Mouse (Mus musculus): ENCODE measurements around the gene Parm1. TPM values are rescaled to one million over a fixed set of nuclear protein-coding genes. Genes with fewer than 3 reads are reported as not detected.

Gene Parm1
- polyA plus RNA-seq, 1 experiment from 2014 or later: 0.31 TPM

- Histone ChIP-seq H3K9ac (replicated peaks) (no peak overlapping the region), H3K4me3 (ENCODE audit: low read depth, low read length) (no peak overlapping the region), H3K27ac (ENCODE audit: low read depth) (no peak overlapping the region), H3K4me2 (ENCODE audit: low read depth, low read length) (no peak overlapping the region), H3K36me3 (replicated peaks; ENCODE audit: insufficient read depth, low read length) (no peaks in the 10 kb centered on the region), H3K4me1 (ENCODE audit: insufficient read depth) (no peaks in the 10 kb centered on the region), H3K9me3 (ENCODE audit: low read length) (no peaks in the 10 kb centered on the region), H3K27me3 (ENCODE audit: insufficient read depth, low read length) (no peaks in the 10 kb centered on the region)
- 54% methylated on average over 7 of the region's 7 CpGs for WGBS (ENCODE audit: insufficient replicate concordance)
- ATAC-seq (no peak), DNase-seq (no peak)
- no peak for TF ChIP-seq CTCF (IDR thresholded peaks at IDR 0.05; ENCODE audit: low read depth)
- no peak for TF ChIP-seq EP300 (IDR thresholded peaks at IDR 0.05; ENCODE audit: low read depth)
These were observed 45.1 kb downstream of the Parm1 start for GRCm38 (mm10) chr5:91562486-91562885.

- DNase-seq (no peak), ATAC-seq (no peak)
- H3K27ac ChIP-seq (ENCODE audit: low read depth): no peak overlapping the region
- no peaks in the 10 kb centered on the region for H3K36me3 ChIP-seq (replicated peaks; ENCODE audit: insufficient read depth, low read length)
- no peaks in the 10 kb centered on the region for H3K4me1 ChIP-seq (ENCODE audit: insufficient read depth)
- H3K9ac ChIP-seq (replicated peaks): no peak overlapping the region
- no peaks in the 10 kb centered on the region for H3K9me3 ChIP-seq (ENCODE audit: low read length)
- H3K4me3 ChIP-seq (ENCODE audit: low read depth, low read length): no peak overlapping the region
- no peaks in the 10 kb centered on the region for H3K27me3 ChIP-seq (ENCODE audit: insufficient read depth, low read length)
- WGBS (ENCODE audit: insufficient replicate concordance): 76% methylated on average over 3 of the region's 3 CpGs
- TF ChIP-seq EP300 (IDR thresholded peaks at IDR 0.05; ENCODE audit: low read depth) (no peak), CTCF (IDR thresholded peaks at IDR 0.05; ENCODE audit: low read depth) (no peak)
- no peak overlapping the region for H3K4me2 ChIP-seq (ENCODE audit: low read depth, low read length)
These were observed 46.6 kb downstream of the Parm1 start for GRCm38 (mm10) chr5:91564054-91564453.

- Histone ChIP-seq H3K27me3 (ENCODE audit: insufficient read depth, low read length) (no peaks in the 10 kb centered on the region), H3K4me3 (ENCODE audit: low read depth, low read length) (no peak overlapping the region), H3K36me3 (replicated peaks; ENCODE audit: insufficient read depth, low read length) (no peaks in the 10 kb centered on the region), H3K9me3 (ENCODE audit: low read length) (no peaks in the 10 kb centered on the region), H3K9ac (replicated peaks) (no peak overlapping the region), H3K4me1 (ENCODE audit: insufficient read depth) (no peaks in the 10 kb centered on the region), H3K4me2 (ENCODE audit: low read depth, low read length) (no peak overlapping the region), H3K27ac (ENCODE audit: low read depth) (no peak overlapping the region)
- ATAC-seq: no peak
- no peak for DNase-seq
- 91% methylated on average over 3 of the region's 3 CpGs for WGBS (ENCODE audit: insufficient replicate concordance)
- no peak for TF ChIP-seq CTCF (IDR thresholded peaks at IDR 0.05; ENCODE audit: low read depth)
- TF ChIP-seq EP300 (IDR thresholded peaks at IDR 0.05; ENCODE audit: low read depth): no peak
These were observed 48.0 kb downstream of the Parm1 start for GRCm38 (mm10) chr5:91565458-91565857.

- 60% methylated on average over 3 of the region's 3 CpGs for WGBS (ENCODE audit: insufficient replicate concordance)
- no peak for DNase-seq
- Histone ChIP-seq H3K27ac (ENCODE audit: low read depth) (no peak overlapping the region), H3K27me3 (ENCODE audit: insufficient read depth, low read length) (no peaks in the 10 kb centered on the region), H3K36me3 (replicated peaks; ENCODE audit: insufficient read depth, low read length) (no peaks in the 10 kb centered on the region), H3K4me3 (ENCODE audit: low read depth, low read length) (no peak overlapping the region), H3K9me3 (ENCODE audit: low read length) (no peaks in the 10 kb centered on the region), H3K4me2 (ENCODE audit: low read depth, low read length) (no peak overlapping the region), H3K9ac (replicated peaks) (no peak overlapping the region), H3K4me1 (ENCODE audit: insufficient read depth) (no peaks in the 10 kb centered on the region)
- no peak for ATAC-seq
- no peak for TF ChIP-seq EP300 (IDR thresholded peaks at IDR 0.05; ENCODE audit: low read depth)
- TF ChIP-seq CTCF (IDR thresholded peaks at IDR 0.05; ENCODE audit: low read depth): no peak
These were observed 49.2 kb downstream of the Parm1 start for GRCm38 (mm10) chr5:91566591-91566990.

GRCm38 (mm10) chr5:91574211-91574610 is 56.8 kb downstream of the Parm1 start:
- H3K27ac ChIP-seq (ENCODE audit: low read depth): no peak overlapping the region
- TF ChIP-seq CTCF (IDR thresholded peaks at IDR 0.05; ENCODE audit: low read depth): no peak
- TF ChIP-seq EP300 (IDR thresholded peaks at IDR 0.05; ENCODE audit: low read depth): no peak
- WGBS (ENCODE audit: insufficient replicate concordance): 88% methylated on average over 2 of the region's 2 CpGs
- H3K4me1 ChIP-seq (ENCODE audit: insufficient read depth): no peaks in the 10 kb centered on the region
- no peak overlapping the region for H3K4me3 ChIP-seq (ENCODE audit: low read depth, low read length)
- no peak overlapping the region for H3K4me2 ChIP-seq (ENCODE audit: low read depth, low read length)
- no peak for DNase-seq
- no peak for ATAC-seq
- H3K9me3 ChIP-seq (ENCODE audit: low read length): no peaks in the 10 kb centered on the region
- no peaks in the 10 kb centered on the region for H3K27me3 ChIP-seq (ENCODE audit: insufficient read depth, low read length)
- no peak overlapping the region for H3K9ac ChIP-seq (replicated peaks)
- no peaks in the 10 kb centered on the region for H3K36me3 ChIP-seq (replicated peaks; ENCODE audit: insufficient read depth, low read length)

GRCm38 (mm10) chr5:91578924-91579323 is 61.5 kb downstream of the Parm1 start:
- WGBS (ENCODE audit: insufficient replicate concordance): 76% methylated on average over 7 of the region's 7 CpGs
- Histone ChIP-seq H3K4me1 (ENCODE audit: insufficient read depth) (no peaks in the 10 kb centered on the region), H3K9ac (replicated peaks) (no peak overlapping the region), H3K27me3 (ENCODE audit: insufficient read depth, low read length) (no peaks in the 10 kb centered on the region), H3K4me2 (ENCODE audit: low read depth, low read length) (no peak overlapping the region), H3K36me3 (replicated peaks; ENCODE audit: insufficient read depth, low read length) (no peaks in the 10 kb centered on the region), H3K27ac (ENCODE audit: low read depth) (no peak overlapping the region), H3K4me3 (ENCODE audit: low read depth, low read length) (no peak overlapping the region), H3K9me3 (ENCODE audit: low read length) (no peaks in the 10 kb centered on the region)
- ATAC-seq (no peak), DNase-seq (no peak)
- no peak for TF ChIP-seq EP300 (IDR thresholded peaks at IDR 0.05; ENCODE audit: low read depth)
- no peak for TF ChIP-seq CTCF (IDR thresholded peaks at IDR 0.05; ENCODE audit: low read depth)

GRCm38 (mm10) chr5:91581799-91582198 is 64.4 kb downstream of the Parm1 start:
- Histone ChIP-seq H3K4me1 (ENCODE audit: insufficient read depth) (no peaks in the 10 kb centered on the region), H3K4me3 (ENCODE audit: low read depth, low read length) (no peak overlapping the region), H3K4me2 (ENCODE audit: low read depth, low read length) (no peak overlapping the region), H3K9me3 (ENCODE audit: low read length) (no peaks in the 10 kb centered on the region), H3K9ac (replicated peaks) (no peak overlapping the region), H3K36me3 (replicated peaks; ENCODE audit: insufficient read depth, low read length) (no peaks in the 10 kb centered on the region), H3K27me3 (ENCODE audit: insufficient read depth, low read length) (no peaks in the 10 kb centered on the region), H3K27ac (ENCODE audit: low read depth) (no peak overlapping the region)
- no peak for DNase-seq
- ATAC-seq: no peak
- WGBS (ENCODE audit: insufficient replicate concordance): 69% methylated on average over 4 of the region's 4 CpGs
- TF ChIP-seq CTCF (IDR thresholded peaks at IDR 0.05; ENCODE audit: low read depth) (no peak), EP300 (IDR thresholded peaks at IDR 0.05; ENCODE audit: low read depth) (no peak)

Data from liver, postnatal 0 days (tissue).